Mouse (Mus musculus) stomach, postnatal 0 days (tissue): Measurements from ENCODE around the gene Ticam1.

ENCODE experiments used
- CTCF ChIP-seq: IDR thresholded peaks from 2 replicates; pipeline ENCODE4 v1.5.1; 2016; ENCODE audit warnings: antibody characterized with exemption, low read depth, mild to moderate bottlenecking, moderate library complexity
- EP300 ChIP-seq: optimal IDR thresholded peaks from 2 replicates; pipeline ENCODE3; 2016; ENCODE audit warnings: antibody characterized with exemption

DNA sequence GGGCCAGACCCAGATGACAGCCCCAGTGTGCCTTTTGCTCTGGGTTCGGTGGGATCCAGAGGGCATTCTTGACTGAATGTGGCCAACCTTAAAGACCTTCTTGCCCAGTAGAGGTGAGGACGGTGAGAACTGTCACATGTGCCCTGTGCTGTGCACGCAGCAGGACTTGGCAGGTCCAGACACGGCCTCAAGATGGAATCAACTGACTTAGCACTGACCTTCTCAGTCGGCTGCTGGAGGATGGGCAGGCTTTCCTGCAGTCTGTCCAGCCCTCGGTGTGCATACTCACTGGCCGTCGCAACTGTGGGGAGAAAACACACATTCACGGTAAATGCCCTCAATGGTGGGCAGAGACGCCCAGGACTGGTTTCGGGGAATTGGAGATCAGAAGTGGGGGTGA lies 9.4 kb upstream of the Ticam1 start:
- TF ChIP-seq CTCF: no peak
- TF ChIP-seq EP300: no peak
